Mouse (Mus musculus): Measurements from ENCODE around the gene Zfp804b.
"Not testable (repeated sequence)": the region's sequence is repeated elsewhere in the genome, so short reads cannot be mapped to it uniquely, and the experiment has no call there.

Zfp804b gene

DNA sequence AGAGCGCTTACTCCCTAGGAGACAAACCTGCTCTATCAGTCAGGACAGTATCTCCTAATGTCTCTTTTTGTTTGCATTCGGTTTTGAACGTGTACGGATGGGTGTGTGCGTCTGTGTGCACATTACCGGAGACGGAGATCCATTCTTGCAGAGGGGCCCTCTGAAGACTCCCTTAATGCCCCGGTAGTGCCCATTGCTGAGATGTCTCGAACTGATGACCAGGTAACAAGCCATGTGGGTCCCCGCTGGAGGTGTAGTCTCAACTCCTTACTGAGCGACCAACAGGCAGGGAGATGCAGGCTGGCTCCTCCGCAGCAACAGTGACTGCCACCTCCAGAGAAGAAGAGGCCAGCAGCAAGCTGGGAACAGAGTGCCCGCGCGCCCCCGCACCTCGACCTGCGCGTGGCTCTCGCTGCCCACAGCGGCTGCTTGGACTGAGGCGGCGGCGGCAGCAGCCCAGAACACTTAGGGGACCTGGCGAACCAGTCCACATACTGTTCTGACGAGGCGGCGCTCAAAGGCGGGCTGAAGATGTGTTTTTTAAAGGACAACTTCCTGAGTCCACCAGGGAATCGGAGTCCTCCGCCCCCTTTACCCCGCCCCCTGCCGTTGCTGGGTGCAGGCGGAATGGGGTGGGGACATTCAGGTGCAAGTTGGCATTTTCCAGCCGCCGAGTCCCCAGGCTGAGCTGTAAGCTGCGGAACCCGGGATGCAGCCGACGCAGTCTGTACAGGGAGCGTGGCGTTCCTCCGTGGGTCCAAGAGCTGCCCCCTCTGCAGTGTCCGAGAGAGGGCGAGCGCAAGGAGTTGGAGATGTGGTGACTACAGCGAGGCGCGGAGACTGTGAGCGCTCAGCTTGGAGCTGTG lies at the start of gene Zfp804b:
Zfp804b (minus strand) TSS at position 612 of the 866 bp plus-strand sequence.
- DNase-seq (ENCODE audit: low read depth, low spot score) = no peak

DNA sequence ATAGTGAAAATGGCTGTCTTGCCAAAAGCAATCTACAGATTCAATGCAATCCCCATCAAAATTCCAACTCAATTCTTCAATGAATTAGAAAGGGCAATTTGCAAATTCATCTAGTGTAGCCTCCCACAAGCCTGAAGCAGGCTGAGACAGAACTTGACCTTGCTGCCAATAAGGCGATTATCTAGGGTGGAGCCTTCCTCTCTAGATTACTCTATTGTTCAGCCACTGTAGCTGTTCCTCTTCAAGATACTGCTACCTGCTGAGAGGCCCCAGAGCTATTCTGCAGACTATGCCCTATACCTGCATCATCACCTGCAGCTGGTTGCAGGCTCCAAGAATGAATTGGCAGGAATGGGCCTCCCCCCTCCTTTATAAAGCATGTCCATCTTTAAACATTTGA lies 20.1 kb upstream of the Zfp804b start:
- DNase-seq (ENCODE audit: low read depth, low spot score) = not testable (repeated sequence)

DNA sequence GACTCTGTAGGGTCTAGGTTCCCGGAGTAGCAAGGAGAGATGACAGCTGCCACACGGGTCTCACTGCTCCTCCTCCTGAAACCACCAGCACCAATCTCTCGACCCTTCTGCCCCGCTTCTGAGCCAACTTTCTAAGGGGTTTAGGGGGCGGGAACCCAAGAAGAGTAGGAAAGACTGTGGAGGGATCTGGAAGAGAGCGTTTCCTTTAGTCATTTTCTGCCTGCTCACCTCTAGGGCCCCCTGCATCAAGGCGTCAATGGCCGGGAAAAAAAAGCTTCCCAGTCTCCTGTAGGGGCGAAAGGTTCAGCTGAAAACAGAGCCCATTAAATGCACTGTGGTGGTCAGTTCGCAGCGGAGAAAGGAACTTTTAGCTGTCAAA lies 444 bp upstream of the Zfp804b start:
- DNase-seq (ENCODE audit: low read depth, low spot score) = no peak

DNA sequence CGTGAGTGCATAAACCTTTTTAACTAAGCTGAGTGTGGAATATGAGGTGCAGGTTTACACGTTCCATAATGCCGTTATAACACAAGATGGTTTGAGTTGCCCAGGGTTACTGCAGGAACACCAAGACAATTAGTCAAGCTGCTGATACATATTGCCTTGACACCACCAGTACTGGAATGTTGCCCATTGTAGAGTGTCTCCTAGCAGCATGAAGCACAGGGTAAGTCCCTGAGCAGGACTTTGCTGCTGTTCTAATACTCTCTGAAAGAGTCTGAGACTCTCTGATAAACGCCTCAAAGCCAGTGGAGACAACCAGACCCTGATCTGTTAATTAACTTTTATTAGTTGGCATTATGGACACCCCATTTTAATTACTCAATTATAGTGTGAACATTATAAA lies 19.0 kb downstream of the Zfp804b start:
- no peak for DNase-seq (ENCODE audit: low read depth, low spot score)

DNA sequence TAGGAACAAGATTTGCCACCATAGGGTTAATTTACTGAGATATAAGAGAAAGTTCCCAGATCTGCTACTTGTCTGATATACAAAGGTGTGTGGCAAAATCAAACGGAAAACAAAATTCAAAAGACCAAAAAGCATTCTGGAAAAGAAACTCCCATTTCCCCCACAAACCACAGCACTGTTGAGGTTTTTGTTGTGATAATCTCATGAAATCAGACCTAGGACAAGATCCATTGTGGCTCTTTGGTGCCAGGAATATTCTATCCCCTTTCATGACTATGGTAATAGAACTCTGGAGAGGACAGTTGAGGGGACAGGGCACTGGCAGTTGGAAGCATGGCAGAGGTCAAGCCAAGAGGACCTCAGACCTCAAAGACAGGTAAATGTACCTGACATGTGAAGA lies 40.7 kb downstream of the Zfp804b start, which contains the start of gene Tex47:
Tex47 (plus strand) TSS at position 301 of the 400 bp plus-strand sequence.
- no peak for DNase-seq (ENCODE audit: low read depth, low spot score)

DNA sequence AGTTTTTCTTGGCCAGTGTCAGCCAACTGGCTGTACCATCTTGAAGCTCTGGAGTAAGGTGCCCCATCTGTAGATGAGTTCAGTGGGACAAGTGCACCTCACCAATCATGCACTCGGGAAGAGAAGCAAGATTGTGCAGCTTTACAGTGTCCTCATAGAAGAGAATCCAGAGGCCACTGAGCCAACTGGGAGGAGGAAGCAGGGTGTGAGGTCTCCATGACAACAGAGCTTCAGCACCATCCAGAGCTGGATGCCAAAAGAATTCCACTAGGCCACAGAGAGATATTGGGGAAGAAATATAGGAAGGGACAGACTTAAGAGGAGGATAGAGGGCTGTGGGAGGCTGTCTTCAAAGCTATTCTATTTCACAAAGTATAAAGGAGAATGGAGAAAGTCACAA lies 41.6 kb downstream of the Zfp804b start:
- no peak for DNase-seq (ENCODE audit: low read depth, low spot score)

DNA sequence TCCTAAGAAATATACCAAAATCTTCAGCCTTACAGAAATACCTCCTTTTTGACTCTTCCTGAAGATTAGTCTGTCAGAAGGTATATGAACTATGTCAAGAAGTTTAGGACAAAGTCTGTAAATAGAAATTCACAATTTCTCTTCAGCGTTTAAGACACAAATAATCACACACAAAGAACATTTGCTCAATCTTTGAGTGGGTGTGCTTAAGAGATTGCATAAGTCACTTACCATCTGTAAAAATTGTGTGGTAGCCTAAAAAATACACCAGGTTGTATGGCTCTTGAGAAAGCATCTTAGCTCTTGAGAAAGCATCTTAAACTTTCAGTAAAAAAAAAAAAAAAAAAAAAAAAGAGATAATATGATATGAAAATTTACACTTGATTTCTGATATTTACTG lies 60.2 kb downstream of the Zfp804b start:
- no peak for DNase-seq (ENCODE audit: low read depth, low spot score)

DNA sequence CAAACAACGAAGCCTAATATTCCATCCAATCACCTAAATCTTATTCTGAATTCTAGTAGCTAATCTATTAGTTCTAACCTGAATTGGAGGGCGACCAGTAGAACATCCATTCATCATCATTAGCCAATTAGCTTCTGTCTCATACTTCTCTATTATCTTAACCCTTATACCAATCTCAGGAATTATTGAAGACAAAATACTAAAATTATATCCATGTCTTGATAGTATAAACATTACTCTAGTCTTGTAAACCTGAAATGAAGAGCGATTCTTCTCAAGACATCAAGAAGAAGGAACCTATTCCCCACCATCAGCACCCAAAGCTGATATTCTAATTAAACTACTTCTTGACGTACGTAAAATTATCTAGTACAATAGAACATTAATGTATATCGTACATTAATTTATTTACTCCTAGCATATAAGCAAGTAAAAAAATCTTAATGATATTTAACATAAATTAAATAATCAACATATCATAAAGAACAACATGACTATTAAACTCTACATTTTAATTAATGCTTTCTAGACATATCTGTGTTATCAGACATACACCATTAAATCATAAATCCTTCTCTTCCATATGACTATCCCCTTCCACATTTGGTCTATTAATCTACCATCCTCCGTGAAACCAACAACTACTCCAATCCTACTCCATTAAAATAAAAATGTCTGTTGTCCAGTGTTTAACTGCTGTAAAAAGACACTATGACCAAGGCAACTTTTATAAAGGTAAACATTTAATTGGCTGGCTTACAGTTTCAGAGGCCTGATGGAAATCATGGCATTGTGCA lies 67.7 kb downstream of the Zfp804b start:
- no peak for DNase-seq (ENCODE audit: low read depth, low spot score)

DNA sequence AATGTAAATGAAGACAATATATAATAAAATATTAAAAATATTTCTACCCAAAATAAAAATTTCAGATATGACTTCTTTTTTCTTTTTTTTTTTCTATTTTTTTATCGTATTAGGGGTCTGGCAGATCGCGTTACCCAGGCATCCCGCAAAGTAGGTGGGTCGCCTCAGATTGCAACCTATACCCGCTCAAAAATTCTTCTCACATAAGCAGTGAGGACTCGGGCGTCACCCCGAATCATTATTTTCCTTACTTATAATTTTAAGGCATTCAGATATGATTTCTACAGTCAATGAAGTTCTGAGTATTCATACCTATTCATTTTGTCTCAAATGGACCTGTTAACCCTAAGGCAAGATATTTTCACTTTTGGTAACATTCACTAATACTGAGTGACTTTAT lies 167.0 kb downstream of the Zfp804b start:
- no peak for DNase-seq (ENCODE audit: low read depth, low spot score)

DNA sequence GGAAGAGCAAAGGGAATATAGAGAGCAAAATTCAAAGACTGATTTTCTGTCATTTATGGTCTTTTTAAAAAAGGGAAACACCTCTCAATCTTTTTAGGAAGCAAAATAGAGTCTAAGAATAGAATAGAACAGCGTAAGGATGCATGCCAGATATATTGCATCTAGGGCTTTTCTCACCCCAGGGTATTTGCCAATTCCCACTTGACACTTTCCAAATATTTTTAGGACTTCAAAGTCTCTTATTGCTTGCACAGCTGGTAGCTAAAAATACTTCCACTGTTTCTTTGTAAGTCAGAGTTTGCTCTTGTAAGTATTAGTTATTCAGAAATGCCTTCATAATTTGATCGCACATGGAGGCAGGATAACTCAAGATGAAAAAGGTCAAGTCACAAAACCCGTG lies 204.9 kb downstream of the Zfp804b start:
- DNase-seq (ENCODE audit: low read depth, low spot score) = no peak

DNA sequence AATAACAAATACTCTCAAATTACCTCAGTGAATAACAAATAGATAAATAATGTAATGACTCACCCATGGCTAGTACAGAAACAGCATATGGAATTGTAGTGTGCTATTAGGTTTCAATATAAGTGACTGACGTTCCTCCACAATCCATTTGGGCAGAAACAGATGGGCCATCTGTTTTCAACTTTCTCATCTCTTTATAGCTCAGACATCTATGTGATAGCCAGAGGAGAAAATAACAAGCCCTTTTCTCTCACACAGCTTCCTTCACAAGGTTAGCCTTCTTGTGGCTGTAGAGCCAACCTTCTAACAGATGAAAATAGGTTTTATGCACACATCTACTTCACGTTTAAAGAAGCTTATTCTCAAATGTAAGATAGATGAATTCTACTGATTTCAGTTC lies 242.2 kb downstream of the Zfp804b start:
- no peak for DNase-seq (ENCODE audit: low read depth, low spot score)

DNA sequence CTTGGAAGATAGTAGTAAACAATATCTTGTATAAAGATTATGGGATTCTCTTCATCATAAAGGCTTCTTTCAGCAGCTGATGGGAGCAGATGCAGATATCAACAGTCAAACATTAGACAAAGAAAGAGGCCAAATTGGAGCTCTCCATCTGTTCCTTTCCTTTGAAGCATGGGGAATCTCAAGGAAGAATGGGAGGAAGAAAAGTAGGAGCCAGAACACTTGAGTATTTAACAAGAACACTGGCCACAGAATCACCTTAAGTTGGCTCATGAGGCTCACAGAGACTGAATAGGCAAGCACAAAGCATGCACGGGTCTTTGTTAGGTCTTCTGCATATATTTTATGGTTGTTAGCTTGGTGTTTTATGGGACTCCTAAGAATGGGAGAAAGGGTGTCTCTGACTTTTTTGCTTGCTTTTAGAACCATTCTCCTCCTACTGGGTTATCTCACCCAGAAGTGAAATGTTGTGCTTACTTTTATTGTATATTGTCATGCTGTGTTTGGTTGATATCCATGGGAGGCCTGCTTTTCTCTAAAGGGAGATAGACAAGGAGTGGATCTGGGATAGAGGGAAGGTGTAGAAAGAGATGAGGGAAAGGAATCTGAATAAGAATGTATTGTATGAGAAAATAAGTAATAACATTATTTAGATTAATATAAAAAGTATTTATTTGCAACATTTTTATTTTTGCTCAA lies 270.5 kb downstream of the Zfp804b start:
- no peak for DNase-seq (ENCODE audit: low read depth, low spot score)

DNA sequence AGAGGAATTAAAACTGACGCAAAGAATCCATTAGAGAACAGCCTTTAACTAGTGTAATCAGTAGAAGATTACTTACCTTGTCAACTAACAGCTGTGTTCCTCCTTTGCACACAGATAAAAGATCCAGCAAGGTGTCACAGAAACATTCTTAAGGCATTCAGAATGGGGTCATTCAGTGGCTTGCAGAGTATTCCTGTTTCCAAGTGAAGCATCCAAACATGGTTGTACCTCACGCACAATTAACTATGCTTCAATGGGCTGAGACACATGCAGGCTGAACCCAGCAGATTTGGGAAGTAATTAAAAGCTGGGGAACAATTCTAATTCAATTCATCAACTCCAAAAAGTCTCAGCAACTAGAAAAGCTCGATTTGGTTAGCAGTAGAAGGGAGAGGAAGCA lies 337.1 kb downstream of the Zfp804b start:
- no peak for DNase-seq (ENCODE audit: low read depth, low spot score)

DNA sequence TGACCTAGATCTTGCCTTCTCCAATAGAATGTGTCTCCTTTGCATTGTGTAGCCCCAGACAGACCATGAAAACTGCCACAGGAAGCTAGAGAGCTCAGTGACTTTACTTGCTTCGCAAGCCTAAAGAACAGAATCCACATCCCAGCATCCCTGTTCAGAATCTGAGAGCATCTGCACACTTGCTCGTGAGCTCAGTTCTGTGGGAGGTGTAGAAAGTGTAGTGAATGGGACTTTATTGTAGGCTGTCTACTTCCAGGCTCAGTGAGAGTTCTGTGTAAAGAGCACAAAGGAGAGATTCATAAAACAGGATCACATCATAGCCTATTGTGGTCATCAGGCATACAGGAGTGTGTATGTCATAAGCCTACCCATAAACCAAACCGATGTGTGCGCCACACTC lies 360.6 kb downstream of the Zfp804b start:
- no peak for DNase-seq (ENCODE audit: low read depth, low spot score)

DNA sequence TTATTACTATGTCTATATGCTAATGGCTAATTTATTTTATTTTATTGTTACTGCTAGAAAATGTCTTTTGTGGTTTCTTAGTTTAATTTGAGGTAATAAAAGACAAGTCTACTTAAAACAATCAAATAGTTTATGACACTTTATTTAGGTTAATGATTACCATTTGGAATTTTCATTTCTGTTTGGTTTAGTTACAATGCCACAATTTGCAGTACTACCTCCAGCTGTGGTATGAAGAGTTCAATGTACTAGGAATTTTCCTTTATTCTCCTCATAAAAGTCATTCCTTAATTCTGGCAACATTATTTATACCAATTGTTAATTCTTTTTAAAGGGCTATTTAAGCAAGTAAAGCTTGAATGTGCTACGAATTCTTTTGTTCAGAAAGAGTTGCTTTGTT lies 409.7 kb downstream of the Zfp804b start:
- no peak for DNase-seq (ENCODE audit: low read depth, low spot score)

DNA sequence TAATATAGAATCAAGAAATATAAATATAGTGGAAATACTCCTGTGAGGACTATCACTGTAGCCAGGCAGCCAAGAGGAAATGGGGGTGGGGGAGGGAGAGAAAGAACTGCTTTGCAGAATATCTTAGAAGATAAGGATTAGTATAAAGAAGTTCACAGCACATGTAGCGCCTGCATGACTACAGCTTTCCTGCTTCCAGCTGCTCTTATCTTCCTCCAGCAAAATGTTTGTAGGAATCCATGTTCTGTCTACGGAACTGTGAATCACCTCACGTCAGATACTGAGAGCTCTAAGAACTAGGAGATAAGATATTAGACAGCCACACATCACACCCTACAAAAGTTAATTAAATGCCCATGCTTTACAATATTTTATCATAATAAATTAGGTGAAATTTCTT lies 433.3 kb downstream of the Zfp804b start:
- no peak for DNase-seq (ENCODE audit: low read depth, low spot score)

DNA sequence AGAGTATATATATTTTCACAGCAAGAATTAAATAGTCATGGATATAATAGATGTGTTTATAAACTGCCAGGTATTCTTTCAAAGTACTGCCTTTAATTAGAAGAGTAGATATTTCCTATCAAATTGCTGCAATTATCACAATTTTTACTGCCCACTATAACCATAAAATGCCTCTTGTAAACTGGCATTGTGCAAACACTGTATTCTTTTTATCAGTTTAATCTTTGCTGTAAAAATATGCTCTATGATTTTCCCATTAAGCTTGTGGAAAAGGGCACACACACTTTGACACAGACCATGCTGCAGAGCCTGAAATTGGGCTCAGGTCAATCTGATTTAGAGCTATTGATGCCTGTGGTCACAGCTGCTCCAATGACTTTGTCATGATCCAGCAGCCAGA lies 463.2 kb downstream of the Zfp804b start:
- no peak for DNase-seq (ENCODE audit: low read depth, low spot score)

DNA sequence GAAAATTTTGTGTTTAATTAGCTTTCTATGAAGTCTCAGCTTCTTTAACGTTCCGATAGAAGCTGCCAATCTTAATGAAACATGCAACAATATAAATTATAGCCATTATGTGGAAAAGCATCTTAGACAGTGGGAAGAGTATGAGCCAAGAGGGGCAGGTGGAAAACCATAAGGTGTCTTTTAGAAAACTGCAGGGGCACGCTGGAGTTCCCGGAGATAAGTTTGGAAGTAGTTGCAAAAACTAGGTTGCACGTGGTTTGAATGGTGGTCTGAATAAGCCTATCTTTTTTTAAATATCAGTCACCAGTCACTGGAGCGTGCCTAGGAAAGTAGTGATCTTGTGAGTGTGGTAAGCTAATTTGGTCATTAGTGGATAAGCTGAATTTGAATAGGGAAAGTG lies 473.0 kb downstream of the Zfp804b start:
- DNase-seq (ENCODE audit: low read depth, low spot score) = no peak

DNA sequence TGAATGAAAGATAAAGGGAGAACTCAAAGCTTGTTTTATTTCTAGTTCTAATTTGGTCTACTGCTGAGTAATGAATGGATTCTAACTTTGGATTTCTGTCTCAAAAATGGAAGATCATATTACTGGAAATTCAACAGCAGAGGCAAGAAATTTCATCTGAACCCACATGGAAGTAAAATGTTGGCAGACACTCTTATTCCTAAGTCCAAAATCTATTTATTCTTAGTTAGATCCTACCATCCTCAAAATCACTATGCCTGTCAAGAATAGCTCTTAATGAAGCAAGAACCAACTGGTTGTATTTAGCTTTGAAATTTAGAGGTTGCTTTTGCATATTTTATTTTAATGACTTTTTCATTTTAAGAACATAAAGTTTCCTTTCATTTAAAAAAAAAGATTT lies 473.6 kb downstream of the Zfp804b start:
- DNase-seq (ENCODE audit: low read depth, low spot score) = no peak

DNA sequence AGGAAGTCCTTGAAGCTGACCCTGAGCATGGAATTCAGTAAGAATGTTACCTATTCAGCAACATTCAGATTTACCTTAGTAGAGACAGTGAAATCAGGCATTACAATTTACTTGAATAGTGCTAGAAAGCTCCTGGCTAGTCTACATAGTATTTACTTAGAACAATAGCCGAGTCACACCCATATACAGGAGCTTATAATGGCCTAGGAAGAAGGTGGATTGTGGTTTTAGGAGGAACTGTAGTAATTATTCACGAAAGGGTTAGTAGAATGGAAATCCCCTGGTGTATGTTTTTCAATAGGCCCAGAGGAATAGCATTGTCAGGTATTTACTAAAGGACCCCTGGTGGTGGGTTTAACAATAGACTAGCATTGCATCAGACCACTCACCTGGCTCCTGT lies 549.2 kb downstream of the Zfp804b start:
- no peak for DNase-seq (ENCODE audit: low read depth, low spot score)

DNA sequence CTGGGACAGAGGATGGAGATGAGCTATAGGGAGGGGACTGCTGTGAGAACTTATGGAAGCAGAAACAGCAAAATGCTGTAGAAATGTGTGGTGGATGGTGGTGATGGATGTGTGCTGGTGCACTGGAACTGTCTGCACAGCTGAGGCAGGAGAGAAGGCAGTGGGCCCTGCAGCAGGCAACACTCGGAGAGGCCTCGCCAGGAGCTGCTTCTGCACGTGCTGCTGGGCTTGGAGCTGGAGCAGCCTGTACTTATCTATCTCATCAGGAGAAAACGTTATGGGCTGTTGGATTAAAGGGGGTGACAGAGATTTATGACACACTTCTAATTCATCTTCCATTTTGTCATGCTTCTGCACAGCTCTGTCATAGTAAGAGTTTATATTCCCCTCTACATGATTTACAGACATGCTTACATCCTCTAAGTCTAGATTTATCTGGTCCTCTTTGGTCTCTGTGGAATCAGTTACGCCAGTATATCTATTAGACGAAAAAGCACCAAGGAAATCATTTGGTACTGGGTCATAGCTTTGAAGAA lies 575.1 kb downstream of the Zfp804b start:
- no peak for DNase-seq (ENCODE audit: low read depth, low spot score)

Data from A20 (cell line).